Mouse (Mus musculus) kidney, adult 2 months (tissue): ENCODE data around the gene Elovl6. TPM values are rescaled to one million over a fixed set of nuclear protein-coding genes. Genes with fewer than 3 reads are reported as not detected.

Experiments used
- DNase-seq: peaks from one replicate; pipeline ENCODE4 v3.0.0; 2021
- H3K27ac ChIP-seq: fragments of 200-500 bp; 2 replicates; pipeline ENCODE4 v1.5.1; 2012; ENCODE audit warnings: low read depth, low read length, control low read depth, inconsistent platforms; ENCODE audit not compliant: insufficient read depth
- H3K27me3 ChIP-seq: fragments of 200-500 bp; replicated peaks from 2 replicates; pipeline ENCODE4 v1.6.1; 2012; ENCODE audit warnings: mild to moderate bottlenecking, moderate library complexity, low read length, inconsistent platforms; ENCODE audit not compliant: control insufficient read depth, insufficient read depth
- H3K36me3 ChIP-seq: fragments of 200-500 bp; 2 replicates; pipeline ENCODE4 v1.6.1; 2012; ENCODE audit warnings: mild to moderate bottlenecking, moderate library complexity, low read length, inconsistent platforms; ENCODE audit not compliant: control insufficient read depth, insufficient read depth
- H3K4me1 ChIP-seq: fragments of 200-500 bp; 2 replicates; pipeline ENCODE4 v1.6.1; 2011; ENCODE audit warnings: low read length; ENCODE audit not compliant: control insufficient read depth, insufficient read depth
- H3K4me3 ChIP-seq: fragments of 200-500 bp; 2 replicates; pipeline ENCODE4 v1.5.1; 2011; ENCODE audit warnings: mild to moderate bottlenecking, low read depth, low read length, control low read depth; ENCODE audit not compliant: insufficient read depth
- CTCF ChIP-seq: fragments of 200-500 bp; conservative IDR thresholded peaks from 2 replicates; pipeline ENCODE4 v1.5.1; 2011; ENCODE audit warnings: low read depth, mild to moderate bottlenecking, control low read depth, low read length, moderate library complexity, mixed read lengths; ENCODE audit not compliant: insufficient read depth, insufficient read length
- POLR2A ChIP-seq: fragments of 200-500 bp; IDR thresholded peaks from one replicate; pipeline ENCODE4 v1.6.1; 2011; ENCODE audit warnings: low read depth, low read length, control low read depth
- WGBS: fragments of 180-500 bp; shearing (Covaris S2); methylation state at CpG from one replicate; pipeline ENCODE4 v1.1.7; 2018; 5-methylcytosine and 5-hydroxymethylcytosine counted together
- polyA plus RNA-seq: library from polyadenylated mRNA; depleted of rRNA; stranded (reverse); fragments of >200 nt; gene quantifications from 2 replicates; pipeline ENCODE4 v1.2.3, GENCODE M21; 2012

Gene Elovl6
- polyA plus RNA-seq, 1 experiment, result 73.0 TPM

GRCm38 (mm10) chr3:129619194-129619775 is 87.1 kb downstream of the Elovl6 start:
- no peak for TF ChIP-seq POLR2A
- TF ChIP-seq CTCF, result no peak
- Histone ChIP-seq H3K4me3 (no peak overlapping the region), H3K27ac (no peak overlapping the region)

GRCm38 (mm10) chr3:129620802-129621201 is 88.6 kb downstream of the Elovl6 start:
- Histone ChIP-seq H3K4me3 (no peak overlapping the region), H3K4me1 (no peaks in the 10 kb centered on the region), H3K36me3 (no peaks in the 10 kb centered on the region), H3K27ac (no peak overlapping the region), H3K27me3 (no peaks in the 10 kb centered on the region)
- no peak for TF ChIP-seq POLR2A
- TF ChIP-seq CTCF, result no peak
- DNase-seq, result no peak
- WGBS, result 79% methylated on average over 3 of the region's 3 CpGs

More at GRCm38 (mm10) chr3:129619194-129619775, 87.1 kb downstream of the Elovl6 start:
- no peaks in the 10 kb centered on the region for H3K36me3 ChIP-seq
- DNase-seq, result no peak
- H3K27me3 ChIP-seq, result no peaks in the 10 kb centered on the region
- H3K4me1 ChIP-seq, result no peaks in the 10 kb centered on the region
- 30% methylated on average over 16 of the region's 16 CpGs for WGBS

DNA sequence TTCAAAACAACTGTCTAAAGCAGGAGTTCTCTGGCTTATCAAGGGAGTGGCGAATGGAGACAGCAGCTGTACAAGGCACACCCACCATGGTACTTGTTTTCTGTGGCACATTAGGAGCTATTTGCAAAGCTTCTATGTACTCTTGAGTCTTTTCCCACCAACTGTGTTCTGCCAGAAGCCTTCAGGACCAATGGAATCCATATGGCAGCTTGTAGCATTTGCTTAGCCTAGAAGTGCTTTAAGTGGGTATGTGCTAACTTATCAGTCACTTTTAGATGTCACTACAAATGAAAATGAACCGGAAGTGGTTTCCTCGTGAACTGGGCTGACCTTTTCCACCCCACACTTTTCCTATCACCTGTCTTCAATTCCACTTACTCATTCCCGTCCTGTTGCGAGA is 89.1 kb downstream of the Elovl6 start:
- no peak overlapping the region for H3K4me3 ChIP-seq
- 75% methylated on average over 5 of the region's 5 CpGs for WGBS

GRCm38 (mm10) chr3:129622120-129622519 is 90.0 kb downstream of the Elovl6 start:
- TF ChIP-seq CTCF (peak; percentile 61), POLR2A (no peak)
- Histone ChIP-seq H3K27me3 (no peaks in the 10 kb centered on the region), H3K4me3 (no peak overlapping the region), H3K4me1 (no peaks in the 10 kb centered on the region), H3K27ac (no peak overlapping the region), H3K36me3 (no peaks in the 10 kb centered on the region)
- DNase-seq, result peak; percentile 34
- 78% methylated on average over 9 of the region's 9 CpGs for WGBS

More for the DNA sequence above, 89.1 kb downstream of the Elovl6 start:
- Histone ChIP-seq H3K27me3 (no peaks in the 10 kb centered on the region), H3K4me1 (no peaks in the 10 kb centered on the region), H3K36me3 (no peaks in the 10 kb centered on the region), H3K27ac (no peak overlapping the region)
- TF ChIP-seq POLR2A, result no peak
- no peak for TF ChIP-seq CTCF
- DNase-seq, result no peak

DNA sequence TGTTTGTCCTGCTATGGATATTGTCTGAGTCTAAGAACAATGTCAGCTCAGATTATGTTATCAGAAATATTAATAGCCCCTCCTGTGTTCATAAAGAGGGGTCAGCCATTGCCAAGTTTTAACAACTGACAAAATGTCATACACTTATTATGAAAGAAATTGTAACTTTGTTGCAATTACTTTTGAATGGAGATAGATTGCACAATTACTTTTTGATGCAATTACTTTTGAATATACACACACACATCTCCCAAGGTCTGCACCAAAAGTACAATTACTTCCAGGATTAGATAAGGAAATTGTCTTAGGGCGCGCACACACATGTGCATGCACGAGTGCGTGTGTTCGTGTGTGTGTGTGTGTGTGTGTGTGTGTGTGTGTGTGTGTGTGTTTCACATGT is 90.5 kb downstream of the Elovl6 start:
- no peak for DNase-seq
- Histone ChIP-seq H3K27me3 (no peaks in the 10 kb centered on the region), H3K36me3 (no peaks in the 10 kb centered on the region), H3K4me3 (no peak overlapping the region), H3K4me1 (no peaks in the 10 kb centered on the region), H3K27ac (no peak overlapping the region)
- WGBS, result 96% methylated on average over 5 of the region's 5 CpGs
- TF ChIP-seq CTCF (no peak), POLR2A (no peak)

DNA sequence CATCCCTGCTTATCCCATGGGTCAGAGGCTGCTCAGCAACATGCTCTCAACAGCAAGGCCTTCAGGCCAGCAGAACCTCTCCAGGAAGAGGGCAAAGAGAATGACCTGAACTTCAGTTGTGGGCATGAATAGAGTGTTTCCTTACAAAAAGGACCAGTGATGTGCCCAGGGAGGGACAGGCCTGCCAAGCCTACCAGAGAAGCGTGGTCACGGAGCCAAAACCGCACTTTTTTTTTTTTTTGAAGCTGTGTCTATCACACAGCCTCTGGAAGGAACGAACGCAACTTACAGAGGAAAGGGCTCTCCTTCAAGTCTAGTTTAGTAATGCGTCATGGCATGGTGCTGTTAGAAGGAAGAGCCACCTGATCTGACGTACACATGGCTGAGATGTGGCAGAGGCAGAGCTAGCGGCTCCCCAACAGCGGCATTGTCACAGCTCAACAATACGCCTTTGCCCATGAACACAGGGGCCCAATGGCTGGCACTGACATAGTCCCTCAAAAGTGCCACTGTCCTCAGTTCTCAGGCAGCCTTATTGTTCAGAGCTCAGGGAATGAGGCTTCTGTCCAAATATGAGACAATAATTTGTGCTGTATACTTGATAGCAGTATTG is 92.1 kb downstream of the Elovl6 start:
- 97% methylated on average over 10 of the region's 10 CpGs for WGBS
- DNase-seq, result no peak
- no peak for TF ChIP-seq POLR2A
- TF ChIP-seq CTCF, result no peak

GRCm38 (mm10) chr3:129627281-129627680 is 95.1 kb downstream of the Elovl6 start:
- Histone ChIP-seq H3K36me3 (no peaks in the 10 kb centered on the region), H3K27ac (no peak overlapping the region), H3K4me1 (no peaks in the 10 kb centered on the region), H3K27me3 (no peaks in the 10 kb centered on the region), H3K4me3 (no peak overlapping the region)
- WGBS, result 81% methylated on average over 4 of the region's 4 CpGs
- no peak for DNase-seq
- no peak for TF ChIP-seq CTCF
- no peak for TF ChIP-seq POLR2A

More for the DNA sequence above, 92.1 kb downstream of the Elovl6 start:
- Histone ChIP-seq H3K4me1 (no peaks in the 10 kb centered on the region), H3K4me3 (no peak overlapping the region), H3K27ac (no peak overlapping the region), H3K27me3 (no peaks in the 10 kb centered on the region), H3K36me3 (no peaks in the 10 kb centered on the region)

DNA sequence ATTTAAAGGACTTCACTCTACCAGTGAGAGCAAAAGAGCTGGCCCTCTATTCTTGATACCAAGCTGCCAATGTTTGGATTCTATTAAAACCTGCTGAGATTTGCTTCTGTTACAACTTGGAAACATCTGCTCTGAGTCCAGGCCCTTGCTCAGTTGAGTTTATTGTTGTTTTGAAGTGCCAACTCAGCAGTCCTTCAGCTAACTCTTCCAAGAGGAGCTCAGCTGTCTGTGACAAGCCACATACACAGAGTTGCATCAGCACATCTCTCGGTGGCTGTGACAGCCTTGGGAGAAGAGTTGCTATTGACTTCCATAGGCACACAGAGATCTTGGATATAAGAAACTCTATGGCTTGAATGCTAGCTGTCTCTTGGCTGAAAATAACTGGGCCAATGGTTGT is 98.9 kb downstream of the Elovl6 start:
- no peak for DNase-seq
- 77% methylated on average over 1 of the region's 1 CpGs for WGBS
- no peaks in the 10 kb centered on the region for H3K36me3 ChIP-seq
- H3K27ac ChIP-seq, result no peak overlapping the region
- no peaks in the 10 kb centered on the region for H3K27me3 ChIP-seq
- TF ChIP-seq POLR2A (no peak), CTCF (no peak)
- no peaks in the 10 kb centered on the region for H3K4me1 ChIP-seq
- no peak overlapping the region for H3K4me3 ChIP-seq
